Mouse (Mus musculus): ENCODE measurements around the gene Rab26. TPM values are rescaled to one million over a fixed set of nuclear protein-coding genes. Genes with fewer than 3 reads are reported as not detected.
A peak's percentile ranks its signal among the peaks of the same experiment; 100 is the strongest.

The Rab26 gene
- polyA plus RNA-seq, 1 experiment from 2014 or later, result 1.2 TPM

DNA sequence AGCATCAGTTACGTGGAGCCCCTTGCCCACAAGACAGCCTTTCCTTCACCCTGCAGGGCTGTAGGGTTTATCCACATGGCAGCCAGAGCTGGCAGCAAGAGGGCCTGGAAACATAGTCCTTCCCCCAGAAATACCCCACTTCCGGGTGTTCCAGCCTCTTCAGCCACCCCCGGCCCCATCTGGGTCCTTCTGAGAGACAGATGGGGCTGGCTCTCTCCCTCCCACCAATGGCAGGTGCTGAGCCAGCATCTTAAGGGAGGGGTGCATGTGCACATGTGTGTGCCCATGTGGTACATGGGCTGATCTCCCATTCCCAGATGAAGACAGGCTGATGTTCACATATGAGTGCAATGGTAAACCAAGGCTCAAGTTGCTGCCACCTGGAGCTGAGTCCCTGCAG is 38.6 kb downstream of the Rab26 start:
- no peaks in the 10 kb centered on the region for H3K4me1 ChIP-seq (ENCODE audit: insufficient read depth, low read depth, low read length)
- TF ChIP-seq CTCF (IDR thresholded peaks at IDR 0.05) (no peak), EP300 (IDR thresholded peaks at IDR 0.05) (no peak)
- ATAC-seq (no peak), DNase-seq (ENCODE audit: low spot score) (no peak)
- H3K27me3 ChIP-seq (replicated peaks; ENCODE audit: insufficient read depth, low read length), result no peaks in the 10 kb centered on the region
- no peaks in the 10 kb centered on the region for H3K9me3 ChIP-seq (ENCODE audit: low read length)
- no peak overlapping the region for H3K4me3 ChIP-seq (ENCODE audit: low read depth, low read length)
- H3K36me3 ChIP-seq (ENCODE audit: insufficient read depth, low read length), result no peaks in the 10 kb centered on the region
- H3K9ac ChIP-seq (replicated peaks; ENCODE audit: low read depth), result no peak overlapping the region
- 65% methylated on average over 3 of the region's 3 CpGs for WGBS
- H3K4me2 ChIP-seq (replicated peaks; ENCODE audit: low read depth, low read length), result no peak overlapping the region
- no peak overlapping the region for H3K27ac ChIP-seq (ENCODE audit: low read length)

DNA sequence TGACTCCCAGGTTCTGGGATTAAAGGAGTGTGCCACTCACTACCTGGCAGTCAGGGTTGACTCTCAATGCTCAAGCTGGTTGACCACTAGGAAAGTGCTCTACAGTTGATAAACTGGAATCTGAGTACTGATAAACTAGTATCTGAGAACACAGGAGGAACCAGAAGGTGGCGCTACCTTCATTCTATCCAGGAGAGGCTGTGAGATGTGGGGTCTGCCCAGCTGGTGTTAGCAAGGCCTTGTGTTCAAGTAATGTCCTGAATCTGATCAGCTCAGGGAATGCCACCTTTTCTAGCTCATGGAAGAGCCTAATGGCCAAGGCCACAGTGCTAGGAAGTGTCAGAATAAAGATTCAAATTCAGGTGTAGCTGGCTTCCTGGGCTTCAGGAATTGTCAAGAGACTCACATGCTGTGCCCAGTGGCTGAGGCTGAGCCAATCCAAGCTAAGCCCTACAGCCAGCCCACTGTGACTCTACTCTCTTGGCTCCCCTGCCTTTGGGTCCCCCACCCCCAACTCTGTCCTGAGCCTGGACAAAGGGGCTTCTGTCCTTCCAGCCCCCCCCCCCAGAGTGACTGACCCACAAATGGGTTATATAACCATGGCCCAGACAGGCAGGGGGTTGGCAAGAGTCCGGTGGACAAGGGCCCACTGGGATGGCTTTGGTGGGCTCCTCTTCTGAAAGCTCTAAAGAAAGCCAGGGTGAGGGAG is 39.2 kb downstream of the Rab26 start:
- Histone ChIP-seq H3K27me3 (replicated peaks; ENCODE audit: insufficient read depth, low read length) (no peaks in the 10 kb centered on the region), H3K4me2 (replicated peaks; ENCODE audit: low read depth, low read length) (no peak overlapping the region), H3K4me1 (ENCODE audit: insufficient read depth, low read depth, low read length) (no peaks in the 10 kb centered on the region), H3K9ac (replicated peaks; ENCODE audit: low read depth) (no peak overlapping the region), H3K36me3 (ENCODE audit: insufficient read depth, low read length) (no peaks in the 10 kb centered on the region), H3K9me3 (ENCODE audit: low read length) (no peaks in the 10 kb centered on the region), H3K27ac (ENCODE audit: low read length) (no peak overlapping the region), H3K4me3 (ENCODE audit: low read depth, low read length) (no peak overlapping the region)
- peak; percentile 81 for TF ChIP-seq CTCF (IDR thresholded peaks at IDR 0.05)
- no peak for TF ChIP-seq EP300 (IDR thresholded peaks at IDR 0.05)
- 0 out of 2 replicates have a peak, but pooled peaks have one; percentile 53 for ATAC-seq
- DNase-seq (ENCODE audit: low spot score), result peak; percentile 74
- WGBS, result 40% methylated on average over 2 of the region's 2 CpGs

DNA sequence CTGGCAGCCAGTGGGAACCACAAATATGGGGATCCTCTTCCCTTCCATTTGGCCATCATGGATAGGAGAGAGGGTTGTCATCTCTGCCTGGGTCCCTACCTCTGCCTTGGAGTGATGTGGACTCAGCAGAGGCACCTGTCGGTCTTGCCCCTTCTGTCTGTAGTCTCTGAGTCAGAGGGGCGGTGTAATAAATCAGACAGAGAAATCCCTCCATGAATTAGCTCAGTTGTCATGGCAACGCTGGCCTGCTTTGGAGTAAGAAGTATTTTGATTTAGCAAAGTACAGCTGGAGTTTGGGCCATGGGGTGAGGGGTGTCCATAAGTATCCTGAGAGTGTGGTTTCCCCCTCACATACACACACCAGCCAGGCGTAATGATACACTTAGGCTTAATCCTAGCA is 43.6 kb downstream of the Rab26 start:
- Histone ChIP-seq H3K27me3 (replicated peaks; ENCODE audit: insufficient read depth, low read length) (peaks cover 7% of the 10 kb centered on the region; the same call in 1 of the 2 replicates), H3K4me2 (replicated peaks; ENCODE audit: low read depth, low read length) (no peak overlapping the region), H3K9me3 (ENCODE audit: low read length) (no peaks in the 10 kb centered on the region), H3K4me1 (ENCODE audit: insufficient read depth, low read depth, low read length) (peaks cover 5% of the 10 kb centered on the region; the same call in 1 of the 2 replicates), H3K27ac (ENCODE audit: low read length) (no peak overlapping the region), H3K9ac (replicated peaks; ENCODE audit: low read depth) (no peak overlapping the region), H3K36me3 (ENCODE audit: insufficient read depth, low read length) (no peaks in the 10 kb centered on the region), H3K4me3 (ENCODE audit: low read depth, low read length) (no peak overlapping the region)
- no peak for TF ChIP-seq EP300 (IDR thresholded peaks at IDR 0.05)
- TF ChIP-seq CTCF (IDR thresholded peaks at IDR 0.05), result no peak
- no peak for DNase-seq (ENCODE audit: low spot score)
- 69% methylated on average over 4 of the region's 4 CpGs for WGBS
- no peak for ATAC-seq

DNA sequence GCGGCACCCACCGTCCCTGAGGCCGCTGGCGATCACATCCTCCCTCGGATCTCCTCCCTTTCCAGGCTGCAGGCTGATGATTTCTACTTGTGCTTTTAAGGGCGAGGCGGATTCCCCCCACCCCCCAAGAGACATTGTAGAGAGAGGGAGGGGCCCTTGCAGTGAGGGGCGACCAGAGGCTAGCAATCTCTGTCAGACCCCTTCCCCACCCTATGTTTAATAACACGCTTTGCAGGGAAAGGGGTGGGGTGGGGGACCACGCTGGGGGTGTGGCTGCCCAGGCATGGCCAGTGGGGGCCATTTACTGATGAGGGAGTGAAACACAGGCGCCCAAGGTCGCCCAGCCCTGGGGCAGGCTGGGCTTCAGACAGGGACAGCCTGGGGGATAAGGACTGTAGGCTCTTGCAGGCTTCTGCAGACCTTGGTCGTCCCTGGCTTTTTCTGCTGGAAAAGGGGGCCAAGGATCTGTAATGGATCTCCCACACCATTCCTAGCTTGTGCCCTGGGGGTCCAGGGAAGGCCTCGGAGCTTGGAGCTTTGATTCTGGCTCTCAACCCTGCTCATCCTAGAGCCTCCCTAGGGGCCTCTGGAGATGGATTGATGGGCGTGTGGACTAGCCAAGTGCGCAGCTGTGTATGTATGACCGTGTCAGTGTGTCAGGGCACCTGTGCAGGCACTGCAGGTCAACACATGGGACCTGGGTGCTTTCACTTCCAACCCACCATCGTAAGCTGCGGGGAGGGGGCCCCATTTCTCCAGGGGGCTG is 44.6 kb downstream of the Rab26 start:
- H3K36me3 ChIP-seq (ENCODE audit: insufficient read depth, low read length), result no peaks in the 10 kb centered on the region

DNA sequence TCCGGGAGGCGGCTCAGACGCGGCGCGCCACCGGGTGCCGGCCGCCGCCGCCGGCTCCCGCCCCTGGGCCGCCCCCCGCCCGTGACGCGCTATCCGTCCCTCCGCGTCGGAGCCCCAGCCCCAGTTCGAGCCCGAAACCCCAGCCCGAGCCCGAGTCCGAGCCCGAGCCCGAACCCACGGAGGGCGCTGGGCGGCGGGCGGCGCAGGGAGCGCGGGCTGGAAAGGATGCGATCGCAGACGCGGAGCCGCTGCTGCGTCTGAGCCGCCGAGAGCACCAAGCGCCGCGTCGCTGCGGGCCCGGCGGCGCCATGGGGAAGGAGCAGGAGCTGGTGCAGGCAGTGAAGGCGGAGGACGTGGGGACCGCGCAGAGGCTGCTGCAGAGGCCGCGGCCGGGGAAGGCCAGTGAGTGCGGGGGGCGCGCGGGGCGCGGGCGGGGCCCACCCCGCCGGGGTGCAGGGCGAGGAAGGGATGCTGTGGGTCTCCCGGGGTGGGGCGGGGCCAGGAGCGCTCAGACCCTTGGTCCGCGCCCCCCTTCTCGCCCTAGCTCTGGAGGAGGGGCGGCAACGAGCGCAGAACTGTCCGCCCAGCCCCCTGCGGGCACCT is 45.2 kb downstream of the Rab26 start:
- peak; percentile 61 for ATAC-seq
- 1% methylated on average over 29 of the region's 81 CpGs for WGBS
- no peak for TF ChIP-seq EP300 (IDR thresholded peaks at IDR 0.05)
- no peak for TF ChIP-seq CTCF (IDR thresholded peaks at IDR 0.05)
- Histone ChIP-seq H3K9me3 (ENCODE audit: low read length) (no peaks in the 10 kb centered on the region), H3K4me3 (ENCODE audit: low read depth, low read length) (peak overlapping the region; percentile 60), H3K27me3 (replicated peaks; ENCODE audit: insufficient read depth, low read length) (peaks cover 7% of the 10 kb centered on the region; the same call in 1 of the 2 replicates), H3K36me3 (ENCODE audit: insufficient read depth, low read length) (no peaks in the 10 kb centered on the region), H3K27ac (ENCODE audit: low read length) (no peak overlapping the region), H3K9ac (replicated peaks; ENCODE audit: low read depth) (0 out of 2 replicates have a peak overlapping the region, but pooled peaks have one; percentile 12), H3K4me1 (ENCODE audit: insufficient read depth, low read depth, low read length) (peaks cover 5% of the 10 kb centered on the region; the same call in 1 of the 2 replicates), H3K4me2 (replicated peaks; ENCODE audit: low read depth, low read length) (peak overlapping the region; percentile 99)
- DNase-seq (ENCODE audit: low spot score), result no peak

More for the DNA sequence above, 44.6 kb downstream of the Rab26 start:
- peaks cover 7% of the 10 kb centered on the region; the same call in 1 of the 2 replicates for H3K27me3 ChIP-seq (replicated peaks; ENCODE audit: insufficient read depth, low read length)
- peak overlapping the region; percentile 99 for H3K4me2 ChIP-seq (replicated peaks; ENCODE audit: low read depth, low read length)
- ATAC-seq (no peak), DNase-seq (ENCODE audit: low spot score) (no peak)
- peaks cover 5% of the 10 kb centered on the region; the same call in 1 of the 2 replicates for H3K4me1 ChIP-seq (ENCODE audit: insufficient read depth, low read depth, low read length)
- H3K9ac ChIP-seq (replicated peaks; ENCODE audit: low read depth), result no peak overlapping the region
- no peak for TF ChIP-seq EP300 (IDR thresholded peaks at IDR 0.05)
- TF ChIP-seq CTCF (IDR thresholded peaks at IDR 0.05), result no peak
- H3K27ac ChIP-seq (ENCODE audit: low read length), result no peak overlapping the region
- H3K4me3 ChIP-seq (ENCODE audit: low read depth, low read length), result peak overlapping the region; percentile 60
- H3K9me3 ChIP-seq (ENCODE audit: low read length), result no peaks in the 10 kb centered on the region
- 24% methylated on average over 19 of the region's 19 CpGs for WGBS

DNA sequence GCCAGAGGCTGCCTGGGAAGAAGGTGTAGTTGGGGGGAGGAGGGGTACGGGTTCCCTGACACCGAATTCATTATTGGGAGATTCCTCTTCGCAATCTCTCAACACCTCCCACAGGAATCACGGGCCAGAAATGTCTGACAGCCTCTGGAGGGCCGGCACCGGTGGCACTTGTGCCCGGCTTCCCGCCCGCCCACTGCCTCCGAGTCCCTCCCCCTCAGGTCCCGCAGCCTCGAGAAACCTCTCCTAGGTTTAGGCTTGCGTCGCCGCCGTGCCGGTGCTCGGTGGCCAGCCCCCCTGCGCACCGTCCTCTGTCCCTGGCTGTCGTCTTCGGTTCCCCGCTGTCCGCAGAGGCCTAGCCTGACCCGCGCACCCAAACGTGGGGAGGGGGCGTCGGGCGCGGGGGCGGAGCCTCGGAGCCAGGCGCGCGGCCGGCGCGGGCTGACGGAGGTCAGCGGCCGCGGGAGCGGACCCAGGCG is 45.8 kb downstream of the Rab26 start, which contains the start of gene Caskin1:
Caskin1 (plus strand) TSS at position 416 of the 476 bp plus-strand sequence.
- peak; percentile 52 for DNase-seq (ENCODE audit: low spot score)
- Histone ChIP-seq H3K4me1 (ENCODE audit: insufficient read depth, low read depth, low read length) (peaks cover 5% of the 10 kb centered on the region; the same call in 1 of the 2 replicates), H3K9ac (replicated peaks; ENCODE audit: low read depth) (0 out of 2 replicates have a peak within 1 kb of the TSS, but pooled peaks have one; percentile 12), H3K4me2 (replicated peaks; ENCODE audit: low read depth, low read length) (peak within 1 kb of the TSS; percentile 99), H3K9me3 (ENCODE audit: low read length) (no peaks in the 10 kb centered on the region), H3K27ac (ENCODE audit: low read length) (no peak within 1 kb of the TSS), H3K4me3 (ENCODE audit: low read depth, low read length) (peak within 1 kb of the TSS; percentile 60), H3K27me3 (replicated peaks; ENCODE audit: insufficient read depth, low read length) (peaks cover 7% of the 10 kb centered on the region; the same call in 1 of the 2 replicates), H3K36me3 (ENCODE audit: insufficient read depth, low read length) (no peaks in the 10 kb centered on the region)
- peak; percentile 65 for ATAC-seq
- TF ChIP-seq CTCF (IDR thresholded peaks at IDR 0.05) (no peak), EP300 (IDR thresholded peaks at IDR 0.05) (no peak)
- under 1% methylated on average over 25 of the region's 45 CpGs for WGBS
